Mouse (Mus musculus): ENCODE data around the gene Gm11569. TPM values are rescaled to one million over a fixed set of nuclear protein-coding genes. Genes with fewer than 3 reads are reported as not detected.
"Not testable (repeated sequence)": the region's sequence is repeated elsewhere in the genome, so short reads cannot be mapped to it uniquely, and the experiment has no call there.

Gm11569 gene
- total RNA-seq (2021), result not detected
- long read RNA-seq, experiment 1, result 0 reads
- long read RNA-seq, experiment 2, result 0 reads

GRCm38 (mm10) chr11:99798832-99799231, at the start of gene Gm11569:
Gm11569 (minus strand) TSS chr11:99798932.
- DNase-seq; intact Hi-C loops (cut with DNase I; ENCODE audit: low total_unique reads): not testable (repeated sequence)

DNA sequence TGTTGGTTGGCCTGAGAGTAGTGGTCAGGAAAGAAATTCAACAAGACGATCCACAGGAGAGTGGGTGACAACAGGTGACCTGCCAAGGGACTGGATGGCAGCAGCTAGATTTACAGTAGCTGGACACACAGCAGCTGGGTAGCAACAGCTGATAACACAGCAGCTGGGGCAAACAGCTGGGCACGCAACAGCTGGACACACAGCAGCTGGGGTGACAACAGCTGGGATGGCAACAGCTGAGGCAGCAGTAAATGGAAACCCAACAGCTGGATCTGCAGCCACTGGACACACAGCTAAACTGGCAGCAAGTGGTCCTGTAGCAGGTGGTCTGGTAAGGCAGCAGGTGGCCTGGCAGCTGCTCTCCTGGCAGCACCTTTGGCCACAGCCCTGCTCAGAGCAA, 48.0 kb upstream of the Gm11569 start:
- intact Hi-C loops (cut with DNase I; ENCODE audit: low total_unique reads), result no loop called here
- DNase-seq, result no peak

DNA sequence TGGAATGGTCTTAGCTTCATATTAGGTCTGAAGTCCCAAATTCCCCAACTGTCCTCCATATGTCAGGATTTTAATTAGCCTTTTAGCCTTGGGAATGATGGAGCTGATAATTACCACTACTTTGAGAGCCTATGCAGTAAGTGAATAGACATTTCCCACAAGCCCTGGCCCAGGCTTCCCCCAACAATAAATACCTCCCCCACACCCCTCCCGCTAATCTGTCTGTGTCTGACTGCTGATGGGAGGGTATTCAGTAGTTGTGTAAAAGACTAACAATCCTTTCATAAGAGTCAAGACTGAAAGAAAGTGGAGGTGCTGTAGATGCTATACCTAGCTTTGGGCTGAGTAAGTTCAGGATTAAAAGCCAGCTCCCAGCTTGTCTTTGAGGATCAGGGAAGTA, 43.5 kb upstream of the Gm11569 start:
- intact Hi-C loops (cut with DNase I; ENCODE audit: low total_unique reads), result no loop called here
- DNase-seq, result no peak

DNA sequence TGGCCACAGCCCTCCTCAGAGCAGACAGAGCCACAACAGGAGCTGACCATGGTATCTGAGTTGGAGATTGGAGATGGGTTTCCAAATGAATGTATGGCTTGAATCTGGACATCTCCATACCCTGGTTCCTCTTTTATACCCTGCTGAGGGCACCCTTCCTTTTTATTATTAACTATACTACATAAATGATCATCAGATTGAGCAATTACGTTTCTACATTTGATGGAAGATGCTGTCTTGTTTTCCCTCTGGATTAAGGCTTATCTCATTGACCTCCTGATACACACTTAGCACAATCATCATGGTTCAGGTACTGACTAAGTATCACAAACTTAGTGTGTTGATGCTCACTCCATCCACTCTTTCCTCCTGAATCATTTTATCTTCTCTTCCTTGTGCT, 39.2 kb upstream of the Gm11569 start, which contains the start of gene 2300003K06Rik:
Gene 2300003K06Rik (minus strand): TSS at position 101 of the 400 bp plus-strand sequence.
- no peak for DNase-seq
- intact Hi-C loops (cut with DNase I; ENCODE audit: low total_unique reads), result no loop called here

DNA sequence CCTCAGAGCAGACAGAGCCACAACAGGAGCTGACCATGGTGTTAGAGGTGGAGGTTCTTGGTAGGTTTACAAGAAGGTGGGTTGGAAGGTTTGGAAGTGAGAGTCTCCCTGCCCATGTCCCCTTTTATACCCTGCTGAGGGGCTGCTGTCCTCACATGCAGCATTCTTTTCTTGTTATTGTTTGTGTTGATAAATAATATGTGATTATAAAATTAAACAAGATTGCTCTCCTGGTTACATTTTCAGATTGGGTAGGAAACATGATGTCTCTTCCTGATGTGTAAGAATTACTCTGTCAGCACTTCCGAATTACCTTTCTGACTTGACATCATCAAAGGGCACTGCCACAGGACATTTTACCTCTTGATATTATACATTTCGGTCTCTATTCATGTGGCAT, 16.8 kb upstream of the Gm11569 start, which contains the start of gene Gm11564:
Gene Gm11564 (minus strand): TSS at position 101 of the 400 bp plus-strand sequence.
- intact Hi-C loops (cut with DNase I; ENCODE audit: low total_unique reads); DNase-seq: not testable (repeated sequence)

- DNase-seq; intact Hi-C loops (cut with DNase I; ENCODE audit: low total_unique reads): not testable (repeated sequence)
Measured at GRCm38 (mm10) chr11:99809792-99810191, 11.1 kb upstream of the Gm11569 start, which contains the start of gene Krtap4-13. Krtap4-13 (minus strand) TSS chr11:99809892.

DNA sequence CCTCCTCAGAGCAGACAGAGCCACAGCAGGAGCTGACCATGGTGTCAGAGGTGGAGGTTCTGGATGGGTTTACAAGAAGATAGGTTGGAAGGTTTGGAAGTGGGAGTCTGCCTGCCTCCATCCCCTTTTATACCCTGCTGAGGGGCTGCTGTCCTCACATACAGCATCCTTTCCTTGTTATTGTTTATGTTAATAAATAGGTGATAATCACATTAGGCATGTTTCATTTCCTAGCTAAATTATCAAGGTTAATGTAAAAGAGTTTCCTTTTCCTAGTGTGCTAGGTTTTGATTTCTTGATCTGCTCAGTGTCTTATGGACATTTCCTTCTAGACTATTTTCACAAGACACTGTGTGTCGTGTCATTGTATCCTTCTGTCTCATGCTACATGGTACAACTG, 5.6 kb upstream of the Gm11569 start, which contains the start of gene Gm11554:
Gene Gm11554 (minus strand): TSS at position 101 of the 400 bp plus-strand sequence.
- DNase-seq; intact Hi-C loops (cut with DNase I; ENCODE audit: low total_unique reads): not testable (repeated sequence)

DNA sequence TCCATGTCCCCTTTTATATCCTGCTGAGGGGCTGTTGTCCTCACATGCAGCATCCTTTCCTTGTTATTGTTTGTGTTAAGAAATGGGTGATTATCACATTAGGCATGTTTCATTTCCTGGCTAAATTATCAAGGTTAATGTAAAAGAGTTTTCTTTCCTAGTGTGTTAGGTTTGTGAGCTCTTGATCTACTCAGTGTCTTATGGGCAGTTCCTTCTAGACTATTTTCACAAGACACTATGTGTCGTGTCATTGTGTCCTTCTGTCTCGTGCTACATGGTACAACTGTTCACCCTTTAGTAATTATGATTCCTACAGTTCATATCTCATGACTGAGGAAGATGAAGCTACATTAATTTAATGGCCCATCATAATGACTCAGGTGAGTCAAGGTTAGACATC, 5.4 kb downstream of the Gm11569 start, which contains the start of gene Gm11596:
Gene Gm11596 (minus strand): TSS at position 101 of the 400 bp plus-strand sequence.
- intact Hi-C loops (cut with DNase I; ENCODE audit: low total_unique reads), result no loop called here
- no peak for DNase-seq

- DNase-seq; intact Hi-C loops (cut with DNase I; ENCODE audit: low total_unique reads): not testable (repeated sequence)
Measured at GRCm38 (mm10) chr11:99784900-99785299, 13.8 kb downstream of the Gm11569 start, which contains the start of gene Krtap4-9. Krtap4-9 (plus strand) TSS chr11:99785200.

GRCm38 (mm10) chr11:99780604-99781003, 18.1 kb downstream of the Gm11569 start, which contains the start of gene Krtap4-8:
Krtap4-8 (minus strand) TSS chr11:99780704.
- intact Hi-C loops (cut with DNase I; ENCODE audit: low total_unique reads), result no loop called here

GRCm38 (mm10) chr11:99778401-99778800, 20.3 kb downstream of the Gm11569 start:
- no peak for DNase-seq
- intact Hi-C loops (cut with DNase I; ENCODE audit: low total_unique reads), result no loop called here

More at GRCm38 (mm10) chr11:99780604-99781003, 18.1 kb downstream of the Gm11569 start, which contains the start of gene Krtap4-8:
- no peak for DNase-seq

DNA sequence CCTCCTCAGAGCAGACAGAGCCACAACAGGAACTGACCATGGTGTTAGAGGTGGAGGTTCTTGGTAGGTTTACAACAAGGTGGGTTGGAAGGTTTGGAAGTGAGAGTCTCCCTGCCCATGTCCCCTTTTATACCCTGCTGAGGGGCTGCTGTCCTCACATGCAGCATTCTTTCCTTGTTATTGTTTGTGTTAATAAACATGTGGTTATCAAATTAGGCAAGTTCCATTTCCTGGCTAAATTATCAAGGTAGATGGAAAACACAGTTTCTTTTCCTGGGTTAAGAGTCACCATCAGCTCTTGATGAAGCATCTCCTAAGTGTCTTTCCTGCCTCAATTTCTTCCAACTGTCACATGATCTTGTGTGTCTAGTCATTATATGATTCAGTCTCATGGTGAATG, 25.9 kb downstream of the Gm11569 start, which contains the start of gene Gm11595:
Gene Gm11595 (minus strand): TSS at position 101 of the 400 bp plus-strand sequence.
- intact Hi-C loops (cut with DNase I; ENCODE audit: low total_unique reads); DNase-seq: not testable (repeated sequence)

- intact Hi-C loops (cut with DNase I; ENCODE audit: low total_unique reads), result no loop called here
Measured at GRCm38 (mm10) chr11:99768410-99768809, 30.3 kb downstream of the Gm11569 start.

GRCm38 (mm10) chr11:99758877-99759276, 39.9 kb downstream of the Gm11569 start:
- DNase-seq, result no peak
- intact Hi-C loops (cut with DNase I; ENCODE audit: low total_unique reads), result no loop called here

More at GRCm38 (mm10) chr11:99768410-99768809, 30.3 kb downstream of the Gm11569 start:
- no peak for DNase-seq

Other genes starting within 250 kb of the Gm11569 start
- gene Krtap3-3, start 248.1 kb downstream of the Gm11569 start, total RNA-seq (2021), result not detected
- gene Krtap3-2, start 242.1 kb downstream of the Gm11569 start, total RNA-seq (2021), result not detected
- gene Gm11939, start 239.5 kb downstream of the Gm11569 start, total RNA-seq (2021), result not detected
- gene Krtap3-1, start 232.3 kb downstream of the Gm11569 start, total RNA-seq (2021), result not detected
- gene Krtap1-5, start 217.9 kb downstream of the Gm11569 start, total RNA-seq (2021), result not detected
- not detected for gene Krtap1-4, start 215.3 kb downstream of the Gm11569 start, total RNA-seq (2021)
- not detected for gene Krtap1-3, start 207.6 kb downstream of the Gm11569 start, total RNA-seq (2021)
- gene Krtap9-3, start 200.8 kb downstream of the Gm11569 start, total RNA-seq (2021), result not detected
- not detected for gene Gm11938, start 195.6 kb downstream of the Gm11569 start, total RNA-seq (2021)
- gene Gm11937, start 188.7 kb downstream of the Gm11569 start, total RNA-seq (2021), result not detected
- gene Krtap2-4, start 184.1 kb downstream of the Gm11569 start, total RNA-seq (2021), result not detected
- not detected for gene Gm11562, start 178.5 kb downstream of the Gm11569 start, total RNA-seq (2021)
- not detected for gene Krtap4-1, start 170.7 kb downstream of the Gm11569 start, total RNA-seq (2021)
- gene Krtap4-2, start 163.8 kb downstream of the Gm11569 start, total RNA-seq (2021), result not detected
- not detected for gene Krtap4-7, start 154.8 kb downstream of the Gm11569 start, total RNA-seq (2021)
- not detected for gene Gm11555, start 148.7 kb downstream of the Gm11569 start, total RNA-seq (2021)
- gene Gm11563, start 140.0 kb downstream of the Gm11569 start, total RNA-seq (2021), result not detected
- not detected for gene Krtap4-6, start 133.0 kb downstream of the Gm11569 start, total RNA-seq (2021)
- not detected for gene Gm14190, start 108.2 kb downstream of the Gm11569 start, total RNA-seq (2021)
- gene Gm14180, start 64.6 kb downstream of the Gm11569 start, total RNA-seq (2021), result not detected
- not detected for gene Gm11595, start 26.0 kb downstream of the Gm11569 start, total RNA-seq (2021)
- gene Krtap4-8, start 18.2 kb downstream of the Gm11569 start, total RNA-seq (2021), result not detected
- gene Krtap4-9, start 13.7 kb downstream of the Gm11569 start, total RNA-seq (2021), result not detected
- not detected for gene Gm11596, start 5.5 kb downstream of the Gm11569 start, total RNA-seq (2021)
- gene Gm11554, start 5.5 kb upstream of the Gm11569 start, total RNA-seq (2021), result not detected
- gene Krtap4-13, start 11.0 kb upstream of the Gm11569 start, total RNA-seq (2021), result not detected
- gene Gm11564, start 16.7 kb upstream of the Gm11569 start, total RNA-seq (2021), result not detected
- gene 2300003K06Rik, start 39.1 kb upstream of the Gm11569 start, total RNA-seq (2021), result not detected
- gene Krtap4-16, start 52.7 kb upstream of the Gm11569 start, total RNA-seq (2021), result not detected
- not detected for gene Gm11568, start 59.0 kb upstream of the Gm11569 start, total RNA-seq (2021)
- not detected for gene Gm11559, start 65.5 kb upstream of the Gm11569 start, total RNA-seq (2021)
- gene Krtap9-1, start 74.5 kb upstream of the Gm11569 start, total RNA-seq (2021), result not detected
- gene Gm11567, start 80.3 kb upstream of the Gm11569 start, total RNA-seq (2021), result not detected
- not detected for gene Krtap31-1, start 109.0 kb upstream of the Gm11569 start, total RNA-seq (2021)
- not detected for gene Gm11565, start 115.8 kb upstream of the Gm11569 start, total RNA-seq (2021)
- gene Krtap31-2, start 137.4 kb upstream of the Gm11569 start, total RNA-seq (2021), result not detected
- gene Krtap9-5, start 149.5 kb upstream of the Gm11569 start, total RNA-seq (2021), result not detected
- gene Krtap29-1, start 180.1 kb upstream of the Gm11569 start, total RNA-seq (2021), result not detected
- not detected for gene Krtap16-1, start 187.7 kb upstream of the Gm11569 start, total RNA-seq (2021)
- gene Krtap17-1, start 195.1 kb upstream of the Gm11569 start, total RNA-seq (2021), result not detected
- gene Krt33a, start 217.3 kb upstream of the Gm11569 start, total RNA-seq (2021), result under 1 TPM in 1 of 2 experiments, not detected in 1; 0.16 TPM
- under 1 TPM in 1 of 2 experiments, not detected in 1; 0.31 TPM for gene Krt33b, start 230.9 kb upstream of the Gm11569 start, total RNA-seq (2021)
- not detected for gene Krt34, start 242.6 kb upstream of the Gm11569 start, total RNA-seq (2021)